Mouse (Mus musculus) spleen, adult 2 months (tissue): ENCODE measurements around the gene Nod1.

Experiments
- CTCF ChIP-seq: fragments of 200-500 bp; IDR thresholded peaks from 2 replicates; pipeline ENCODE4 v1.5.1; 2011; ENCODE audit warnings: mild to moderate bottlenecking, inconsistent platforms; ENCODE audit not compliant: insufficient read depth, insufficient read length, insufficient replicate concordance; ENCODE audit errors: extremely low read depth
- POLR2A ChIP-seq: fragments of 200-500 bp; IDR thresholded peaks from 2 replicates; pipeline ENCODE4 v1.6.1; 2011; ENCODE audit warnings: low read depth, low read length, inconsistent platforms

DNA sequence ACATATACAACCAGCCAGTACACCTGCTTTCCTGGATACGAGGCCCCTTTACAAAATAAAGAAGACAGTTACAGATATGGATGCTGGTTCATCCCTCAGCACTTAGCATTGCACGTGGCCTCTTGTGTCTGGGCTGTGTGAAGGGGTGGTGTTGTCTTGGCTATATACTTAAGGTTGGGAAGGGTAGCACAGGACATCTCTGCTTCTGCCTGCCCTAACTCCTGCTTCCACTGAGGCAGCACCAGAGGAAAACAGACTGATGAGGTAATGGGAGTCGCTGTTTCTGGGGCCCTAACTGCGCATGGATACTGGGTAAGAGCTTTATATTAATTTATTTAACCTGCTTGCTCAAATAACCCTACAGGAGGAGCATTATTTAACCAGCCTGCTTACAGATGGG, 55.5 kb downstream of the Nod1 start:
- TF ChIP-seq CTCF (no peak), POLR2A (no peak)
